Mouse (Mus musculus) layer of hippocampus, adult 2 months (tissue): ENCODE measurements at regions not wholly inside any gene's neighbourhood (a gene's known extent, or its start where the extent isn't known, plus 50 kb on each side); places are given as distances from the start of the nearest gene placed in this dataset.
"Not testable (repeated sequence)": the region's sequence is repeated elsewhere in the genome, so short reads cannot be mapped to it uniquely, and the experiment has no call there.

Experiments
- DNase-seq, 2 experiments: peaks; one replicate each; pipeline ENCODE4 v3.0.0; 2022; ENCODE audit warnings: low spot score in 2 of 2
- H3K27ac ChIP-seq: fragments of 200-600 bp; 2 replicates; pipeline ENCODE4 v1.8.1; 2022
- H3K4me3 ChIP-seq: fragments of 200-600 bp; 2 replicates; pipeline ENCODE4 v1.8.1; 2022; ENCODE audit warnings: mild to moderate bottlenecking
- CTCF ChIP-seq: fragments of 200-600 bp; conservative IDR thresholded peaks from 2 replicates; pipeline ENCODE4 v1.8.1; 2022; ENCODE audit warnings: antibody characterized with exemption, mild to moderate bottlenecking, moderate library complexity

DNA sequence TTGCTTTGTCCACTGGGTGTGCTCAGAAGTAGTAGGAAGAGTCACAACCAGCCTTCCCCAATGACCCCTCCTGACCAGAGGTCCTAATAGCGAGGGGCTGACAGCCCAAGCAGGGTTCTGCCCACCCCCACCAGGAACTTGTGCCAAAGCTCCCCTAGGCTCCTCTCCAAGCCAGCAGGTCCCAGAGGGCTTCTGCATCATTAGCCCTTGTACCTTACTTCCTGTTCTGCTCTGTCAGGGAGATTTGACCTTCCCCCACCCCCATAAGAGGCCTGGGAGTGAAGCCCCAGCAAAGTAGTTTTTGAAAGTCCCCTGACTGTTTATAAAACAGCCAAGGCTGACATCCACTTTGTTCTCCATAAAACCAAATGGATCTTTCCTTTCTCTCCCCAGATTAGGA is 110.0 kb upstream of the Syt13 start:
- peak overlapping the region; percentile 80; the same call in 1 of the 2 replicates for H3K27ac ChIP-seq
- no peak for DNase-seq
- no peak for TF ChIP-seq CTCF

GRCm38 (mm10) chr2:92805761-92806160 is 109.1 kb upstream of the Syt13 start:
- peak overlapping the region; percentile 80 for H3K27ac ChIP-seq
- no peak for TF ChIP-seq CTCF

More for the DNA sequence above, 110.0 kb upstream of the Syt13 start:
- H3K4me3 ChIP-seq, result no peak overlapping the region

GRCm38 (mm10) chr2:92806481-92807195 is 108.3 kb upstream of the Syt13 start:
- Histone ChIP-seq H3K4me3 (no peak overlapping the region), H3K27ac (peak overlapping the region; percentile 80)
- no peak for DNase-seq
- TF ChIP-seq CTCF, result no peak

More at GRCm38 (mm10) chr2:92805761-92806160, 109.1 kb upstream of the Syt13 start:
- no peak overlapping the region for H3K4me3 ChIP-seq
- no peak for DNase-seq

- Histone ChIP-seq H3K4me3 (no peak overlapping the region), H3K27ac (peak overlapping the region; percentile 79)
- no peak for DNase-seq
- no peak for TF ChIP-seq CTCF
These were observed 107.5 kb upstream of the Syt13 start for GRCm38 (mm10) chr2:92807404-92807803.

DNA sequence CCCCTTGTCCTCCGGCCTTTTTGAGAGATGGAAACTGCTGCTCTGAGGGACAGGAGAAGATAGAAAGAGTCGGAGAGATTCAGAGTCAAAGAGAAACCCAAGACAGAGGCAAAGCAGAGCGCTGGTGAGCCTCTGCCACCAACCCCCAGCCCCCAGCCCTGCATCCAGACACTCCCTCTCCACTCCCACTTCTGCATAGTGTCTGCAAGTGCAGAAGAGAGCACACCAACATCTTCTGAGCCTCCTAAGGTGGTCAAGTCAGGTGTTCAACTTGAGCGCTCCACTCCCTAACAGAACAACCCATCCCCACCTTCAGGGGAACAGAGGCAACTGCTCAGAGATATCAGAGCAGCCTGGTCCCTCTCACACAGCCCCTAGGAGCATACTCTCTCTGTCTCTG is 106.8 kb upstream of the Syt13 start:
- Histone ChIP-seq H3K4me3 (no peak overlapping the region), H3K27ac (peak overlapping the region; percentile 79; the same call in 1 of the 2 replicates)
- 0 out of 2 replicates have a peak, but pooled peaks have one; percentile 10 for TF ChIP-seq CTCF
- no peak for DNase-seq

GRCm38 (mm10) chr2:92809226-92809625 is 105.7 kb upstream of the Syt13 start:
- Histone ChIP-seq H3K27ac (peak overlapping the region; percentile 79; the same call in 1 of the 2 replicates), H3K4me3 (no peak overlapping the region)
- no peak for DNase-seq
- no peak for TF ChIP-seq CTCF

DNA sequence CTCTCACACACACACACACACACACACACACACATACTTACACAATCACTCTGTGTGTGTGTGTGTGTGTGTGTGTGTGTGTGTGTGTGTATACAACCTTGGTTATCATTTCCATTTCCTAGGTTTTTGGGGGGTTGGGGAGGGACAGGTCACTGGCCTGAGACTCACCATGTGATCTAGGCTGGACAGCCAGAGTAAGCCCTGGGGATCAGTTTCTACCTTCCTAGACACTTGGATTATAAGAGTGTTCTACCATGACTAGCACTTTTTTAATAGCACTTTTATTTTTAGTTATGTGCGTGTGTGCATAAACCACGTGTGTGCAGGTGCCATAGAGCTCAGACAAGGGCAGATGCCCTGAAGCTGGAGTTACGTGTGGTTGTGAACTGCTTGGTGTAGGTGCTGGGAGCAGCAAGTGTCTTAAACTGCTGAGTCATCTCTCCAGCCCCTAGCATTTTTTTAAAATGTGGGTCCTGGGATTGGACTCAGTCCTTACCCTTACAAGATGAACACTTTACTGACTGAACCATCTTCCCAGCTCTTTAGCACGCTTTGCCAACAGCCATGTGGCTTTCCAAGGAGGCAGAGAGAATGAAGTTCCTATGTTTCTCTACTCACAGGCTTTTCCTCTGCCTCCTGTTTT is 105.1 kb upstream of the Syt13 start:
- no peak for DNase-seq
- TF ChIP-seq CTCF, result no peak
- Histone ChIP-seq H3K4me3 (no peak overlapping the region), H3K27ac (peak overlapping the region; percentile 79)

DNA sequence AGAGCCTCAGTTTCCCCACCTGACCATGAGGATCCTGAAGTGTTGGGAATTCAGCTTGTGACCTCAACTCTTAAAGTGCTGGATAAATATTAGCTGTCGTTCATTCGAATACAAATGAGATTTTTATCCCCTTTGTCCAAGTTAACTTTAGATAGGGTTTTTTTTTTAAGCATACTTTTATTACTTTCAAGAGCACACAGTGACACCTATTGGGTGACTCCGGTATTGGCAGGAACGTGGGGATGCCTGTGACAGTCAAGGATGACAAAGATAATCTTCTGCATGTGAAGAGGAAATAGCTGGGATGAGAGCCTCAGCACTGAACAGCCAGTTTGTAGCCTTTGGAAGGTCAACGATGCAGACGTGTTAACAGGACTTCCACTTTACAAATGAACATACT is 103.9 kb upstream of the Syt13 start:
- DNase-seq, result peak; percentile 62 to 84
- TF ChIP-seq CTCF, result peak; percentile 82
- H3K4me3 ChIP-seq, result not testable (repeated sequence)
- H3K27ac ChIP-seq, result peak overlapping the region; percentile 79; the same call in 1 of the 2 replicates

- peak; percentile 53 to 58 for DNase-seq
- H3K27ac ChIP-seq, result peak overlapping the region; percentile 94
- TF ChIP-seq CTCF, result no peak
- H3K4me3 ChIP-seq, result peak overlapping the region; percentile 22; the same call in 1 of the 2 replicates
These were observed 101.9 kb upstream of the Syt13 start for GRCm38 (mm10) chr2:92813028-92813427.

GRCm38 (mm10) chr2:92819586-92819985 is 95.3 kb upstream of the Syt13 start:
- no peak for TF ChIP-seq CTCF
- DNase-seq, result no peak
- Histone ChIP-seq H3K4me3 (no peak overlapping the region), H3K27ac (no peak overlapping the region)

DNA sequence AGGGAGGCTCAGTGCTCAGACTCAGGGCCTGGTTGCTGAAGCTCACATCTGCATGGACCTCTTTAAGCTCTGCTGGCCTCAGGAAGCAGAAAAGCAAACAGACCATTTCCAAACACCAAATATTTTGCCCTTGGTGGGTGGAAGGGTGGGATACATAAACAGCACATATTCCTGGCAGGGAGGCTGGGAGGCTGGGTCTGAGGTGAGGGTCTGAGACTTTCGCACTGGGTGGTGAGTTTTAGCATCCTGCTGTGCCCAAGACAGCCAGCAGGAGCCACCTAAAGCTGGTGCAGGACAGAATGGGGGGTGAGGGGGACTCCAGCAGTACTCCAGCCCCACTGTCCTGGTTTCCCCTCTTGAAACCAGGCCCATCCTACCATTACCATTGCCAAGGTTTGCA is 90.6 kb upstream of the Syt13 start:
- no peak for DNase-seq
- Histone ChIP-seq H3K4me3 (no peak overlapping the region), H3K27ac (no peak overlapping the region)
- TF ChIP-seq CTCF, result peak; percentile 14; the same call in 1 of the 2 replicates

DNA sequence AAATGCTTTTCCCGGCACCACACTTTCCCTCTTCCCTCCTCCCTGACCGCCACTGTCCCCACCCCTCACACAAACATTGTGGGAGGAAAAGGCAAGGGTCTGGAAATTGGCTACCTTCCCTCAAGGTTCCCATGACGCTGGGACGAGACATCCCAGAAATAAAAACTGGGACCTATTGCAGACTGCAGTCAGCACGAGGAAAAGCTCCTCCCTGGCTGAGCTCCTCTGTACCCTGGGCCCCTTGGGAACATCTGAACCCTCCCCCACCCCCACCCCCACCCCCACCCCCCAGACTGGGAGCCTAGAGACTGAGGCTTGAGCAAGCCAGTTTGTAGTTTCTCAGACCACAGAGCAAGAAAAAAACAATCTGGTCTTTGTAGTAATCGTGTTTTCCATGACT is 89.5 kb upstream of the Syt13 start:
- no peak overlapping the region for H3K4me3 ChIP-seq
- no peak for DNase-seq
- no peak overlapping the region for H3K27ac ChIP-seq
- TF ChIP-seq CTCF, result no peak

DNA sequence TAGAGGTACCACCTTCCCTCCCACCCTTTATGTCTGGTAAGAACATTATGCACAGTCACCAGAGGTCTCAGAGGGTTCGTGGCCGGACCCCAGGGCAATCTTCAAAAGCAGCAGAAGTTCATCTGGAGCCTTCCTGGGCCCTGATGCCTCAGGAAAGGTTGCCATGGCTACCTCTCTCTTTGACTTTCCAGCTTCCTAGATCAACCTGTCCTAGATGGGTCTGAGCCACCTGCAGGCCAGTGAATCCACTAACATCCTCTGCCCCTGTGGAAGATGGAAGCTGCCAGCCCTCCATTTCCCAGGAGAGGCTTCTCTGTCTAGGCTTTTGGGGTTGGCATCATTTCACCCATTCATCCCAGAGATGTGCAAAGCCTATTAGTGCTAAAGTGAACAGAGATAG is 84.8 kb upstream of the Syt13 start:
- DNase-seq, result no peak
- no peak overlapping the region for H3K27ac ChIP-seq
- TF ChIP-seq CTCF, result no peak
- H3K4me3 ChIP-seq, result no peak overlapping the region

DNA sequence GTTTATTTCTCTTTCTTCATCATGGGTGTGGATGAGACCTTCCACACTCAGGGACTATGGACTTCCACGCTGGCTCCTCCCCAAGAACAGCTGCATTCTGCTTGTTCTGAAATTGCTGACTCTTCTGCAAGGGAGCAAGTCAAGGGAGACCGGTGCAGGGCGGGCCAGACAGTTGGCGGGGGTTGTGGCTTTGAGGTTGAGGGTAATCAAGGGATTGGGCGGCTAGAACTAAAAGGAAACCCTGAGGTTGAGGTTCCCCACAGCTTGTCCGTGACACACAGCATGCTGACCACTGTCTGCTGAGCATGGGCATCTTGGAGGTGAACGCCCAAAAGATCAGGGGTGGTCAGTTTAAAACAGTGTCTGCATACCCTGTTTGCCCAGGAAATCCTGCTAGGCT is 83.1 kb upstream of the Syt13 start:
- no peak overlapping the region for H3K27ac ChIP-seq
- TF ChIP-seq CTCF, result no peak
- DNase-seq, result no peak
- no peak overlapping the region for H3K4me3 ChIP-seq
